Mouse (Mus musculus) gastrocnemius, postnatal 36 days (tissue): ENCODE results near the gene Haus4. TPM values are rescaled to one million over a fixed set of nuclear protein-coding genes. Genes with fewer than 3 reads are reported as not detected.

Source experiments
- DNase-seq, 2 experiments: peaks; one replicate each; pipeline ENCODE4 v3.0.0; 2022
- intact Hi-C: fragments of 180-260 bp; cut with DNase I; formaldehyde crosslinking; loops from one replicate; pipeline ENCODE4 v1.15.1; 2025
- total RNA-seq, 2 experiments: library from RNA; stranded (reverse); gene quantifications; 2 replicates each; pipeline ENCODE4 v1.2.3; 2021

Gene Haus4
- total RNA-seq, 2 experiments from 2014 or later = 3.1 to 3.8 TPM

DNA sequence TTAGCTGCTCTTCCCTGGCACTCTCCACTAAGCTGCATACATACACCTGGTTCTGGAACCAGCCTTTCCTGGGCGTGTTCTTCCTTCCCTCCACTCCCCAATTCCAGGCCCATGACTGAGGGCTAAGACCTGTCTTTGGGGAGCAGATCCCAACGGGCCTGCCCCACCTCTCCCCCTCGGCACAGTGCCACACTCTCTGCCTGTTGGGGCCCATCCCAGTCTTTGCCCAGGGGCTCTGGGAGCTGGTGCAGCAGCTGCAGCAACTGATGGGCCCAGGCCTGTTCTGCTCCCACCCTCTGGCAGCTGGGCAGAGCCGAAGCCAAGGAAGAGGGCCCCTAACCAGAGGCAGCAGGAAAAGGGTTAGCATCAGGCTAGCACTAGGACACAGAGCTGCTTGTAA is 19.8 kb upstream of the Haus4 start:
- no peak for DNase-seq
- intact Hi-C loops = no loop called here

DNA sequence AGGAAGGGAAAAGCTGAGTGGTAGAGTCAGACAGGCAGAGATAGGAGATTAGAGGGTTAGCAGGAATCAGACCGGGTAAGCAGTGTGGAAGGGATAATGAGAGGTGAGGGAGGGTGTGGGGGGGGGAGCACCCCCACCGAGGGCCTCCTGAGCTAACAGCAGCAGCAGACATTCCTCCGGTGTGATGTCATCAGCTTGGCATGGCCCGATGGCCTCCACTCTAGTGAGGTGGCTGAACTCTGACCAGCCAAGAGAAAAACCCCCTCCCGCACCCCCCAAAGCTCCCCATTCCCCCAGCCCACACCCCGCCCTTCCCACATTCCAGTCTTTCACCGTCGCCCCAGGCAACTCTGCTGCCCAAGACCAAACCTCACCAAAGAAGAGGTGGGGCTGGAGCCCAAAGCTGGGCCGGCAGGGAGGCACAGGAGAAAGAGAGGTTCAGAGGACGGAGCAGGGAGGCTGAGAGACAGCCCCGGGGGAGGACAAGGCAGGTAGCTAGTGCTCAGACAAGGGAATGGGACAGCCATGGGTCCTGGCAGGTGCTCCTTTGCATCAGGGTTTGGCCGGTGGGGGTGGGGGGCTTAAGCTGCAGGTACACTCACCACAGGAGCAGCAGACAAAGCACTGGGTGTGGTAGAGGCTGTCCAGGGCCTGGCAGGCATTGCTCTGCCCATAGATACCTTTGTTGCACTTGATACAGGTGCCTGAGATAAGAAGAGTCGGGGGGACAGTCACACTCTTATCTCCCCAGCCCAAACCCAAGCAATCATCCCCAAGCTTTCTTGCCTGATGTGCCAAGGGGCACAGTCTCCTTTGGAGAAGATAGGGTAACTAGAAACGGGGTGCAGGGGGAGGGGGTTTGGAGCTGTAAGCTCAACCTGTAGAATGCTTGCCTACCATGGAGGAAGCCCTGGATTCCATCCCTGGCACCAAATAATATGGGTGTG is 18.6 kb upstream of the Haus4 start:
- DNase-seq = no peak
- intact Hi-C loops = no loop called here

DNA sequence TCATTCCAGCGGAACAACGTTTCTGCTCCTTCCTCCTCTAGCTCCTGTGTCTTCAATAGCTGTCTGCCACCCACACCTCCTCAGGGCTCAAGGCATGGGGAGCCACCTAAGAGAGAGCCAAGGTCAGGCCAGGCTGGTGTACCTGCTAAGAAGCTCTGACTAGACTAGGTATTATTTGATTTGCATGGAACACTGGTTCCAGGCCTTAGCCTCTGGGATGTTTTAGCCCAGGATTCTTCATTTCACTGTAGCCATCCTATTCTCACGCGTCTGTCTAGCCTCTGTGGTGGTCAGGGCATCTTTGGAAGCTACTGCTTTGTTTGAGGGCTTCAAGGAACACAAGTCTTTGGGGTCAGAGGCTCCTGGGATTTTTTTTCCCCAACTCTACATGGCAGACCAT is 17.7 kb upstream of the Haus4 start:
- intact Hi-C loops = no loop called here
- no peak for DNase-seq

DNA sequence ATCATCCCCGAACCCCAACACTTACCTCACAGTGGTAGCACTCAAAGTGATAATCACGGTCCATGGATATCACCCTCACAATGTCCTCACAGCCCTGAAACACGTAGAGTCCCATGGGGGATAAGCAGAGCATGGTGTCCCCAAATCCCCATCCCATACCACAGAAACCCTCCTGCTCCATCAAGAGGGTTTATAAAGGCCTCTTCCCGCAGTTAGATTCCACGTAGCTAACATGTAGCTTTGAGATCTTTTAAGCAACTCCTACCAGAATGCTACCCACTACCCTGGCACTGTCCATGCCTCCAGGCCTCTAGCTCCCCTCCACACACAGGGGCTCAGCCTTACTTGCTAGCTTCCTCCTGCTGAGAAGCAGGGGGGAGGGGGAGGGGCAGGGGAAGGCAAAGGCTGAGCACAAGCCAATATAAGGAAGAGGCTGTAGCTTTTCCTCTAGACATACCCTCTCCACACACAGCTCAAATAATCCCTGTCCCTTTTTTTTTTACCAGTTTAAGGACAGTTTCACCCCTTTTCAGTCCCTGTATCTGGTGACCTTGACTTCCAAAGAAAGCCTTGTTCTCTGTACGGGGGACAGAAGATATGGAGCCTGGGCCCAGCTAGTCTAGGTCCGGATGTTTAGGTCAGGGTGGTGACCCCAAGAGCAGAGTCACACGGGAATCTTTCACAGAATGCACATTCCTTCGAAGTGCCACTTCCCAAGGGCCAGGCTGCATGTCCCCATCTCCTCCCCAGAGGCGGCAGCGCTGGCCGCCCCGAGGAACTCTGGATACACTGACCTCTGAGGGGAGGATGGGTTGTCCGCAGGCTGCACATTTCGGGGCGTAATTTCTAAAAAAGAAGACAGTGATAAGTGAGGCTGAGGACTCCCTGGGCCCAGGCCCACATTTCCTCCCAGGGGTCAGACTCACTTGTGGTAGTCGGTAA is 15.3 kb upstream of the Haus4 start:
- intact Hi-C loops = loop anchor here (1.0 kb wide), 1 partner anchor 72 kb away; the partner anchor contains the start of gene Cdh24
- DNase-seq = no peak

DNA sequence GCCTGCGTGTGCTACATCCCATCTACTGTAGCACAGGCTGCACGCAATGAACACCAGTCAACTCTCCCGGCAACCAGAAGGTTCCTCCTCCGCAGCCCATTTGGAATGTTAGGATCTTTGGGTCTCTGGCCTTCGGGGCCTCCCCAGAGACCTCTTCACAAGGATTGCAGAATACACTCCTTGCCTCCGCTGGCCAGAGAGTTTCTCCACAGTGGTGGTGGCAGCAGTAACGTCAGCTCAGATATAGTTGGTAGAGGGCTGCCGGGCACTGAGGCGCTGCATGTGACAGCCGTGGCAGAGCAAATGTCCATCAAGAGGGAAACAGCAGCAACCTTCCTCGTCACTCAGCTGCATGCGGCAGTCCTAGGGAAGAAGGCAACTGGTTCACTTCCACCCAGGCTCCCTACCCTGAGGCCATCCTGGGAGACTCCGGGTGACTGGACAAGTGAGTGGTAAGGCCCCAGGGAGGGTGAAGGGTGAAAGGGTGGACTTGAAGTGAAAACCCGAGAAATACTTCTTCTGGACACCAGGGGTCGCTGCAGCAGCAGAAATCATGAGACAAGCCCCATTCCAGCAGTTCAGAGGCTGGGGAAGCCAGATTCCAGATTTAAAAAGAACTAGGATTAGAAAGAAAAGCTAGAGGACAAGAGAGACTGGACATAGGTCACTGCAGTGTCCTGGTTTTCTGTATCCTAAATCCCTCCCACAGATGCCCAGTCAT is 14.4 kb upstream of the Haus4 start:
- intact Hi-C loops = loop anchor here (1.0 kb wide), 1 partner anchor 72 kb away; the partner anchor contains the start of gene Cdh24
- peak; percentile 44 to 60 for DNase-seq

DNA sequence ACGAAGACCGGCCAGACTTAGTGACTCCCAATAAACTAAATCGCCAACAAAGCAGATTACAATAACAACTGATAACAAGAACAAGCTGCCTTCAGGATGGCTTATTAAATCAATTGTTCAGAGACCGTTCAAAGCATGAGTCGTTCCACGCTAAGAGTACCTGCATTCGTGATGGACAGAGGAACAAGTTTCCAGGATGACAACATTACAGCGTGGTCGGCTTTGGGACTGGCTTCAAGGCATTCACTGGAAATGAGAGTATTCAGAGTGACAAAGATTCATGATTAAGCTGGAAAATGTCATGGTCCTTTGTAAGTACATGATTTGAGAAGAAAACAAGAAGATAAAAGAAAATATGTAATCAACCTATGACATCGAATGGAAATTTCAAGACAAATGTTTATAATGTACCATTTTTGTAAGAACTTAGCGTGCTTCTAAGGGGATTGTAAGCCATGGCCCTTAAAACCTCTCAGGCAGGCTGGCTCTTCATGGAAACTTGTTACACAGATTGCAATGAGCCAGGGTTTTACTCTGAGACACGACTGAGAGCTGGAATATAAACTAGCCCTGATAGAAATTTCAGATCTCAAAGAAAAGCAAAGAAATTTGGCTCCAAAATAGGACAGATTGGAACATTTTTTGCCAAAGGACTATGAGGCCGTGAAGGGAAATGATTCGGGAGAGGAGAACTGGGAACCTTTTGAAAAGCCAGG is 6.3 kb upstream of the Haus4 start:
- intact Hi-C loops = no loop called here
- no peak for DNase-seq

DNA sequence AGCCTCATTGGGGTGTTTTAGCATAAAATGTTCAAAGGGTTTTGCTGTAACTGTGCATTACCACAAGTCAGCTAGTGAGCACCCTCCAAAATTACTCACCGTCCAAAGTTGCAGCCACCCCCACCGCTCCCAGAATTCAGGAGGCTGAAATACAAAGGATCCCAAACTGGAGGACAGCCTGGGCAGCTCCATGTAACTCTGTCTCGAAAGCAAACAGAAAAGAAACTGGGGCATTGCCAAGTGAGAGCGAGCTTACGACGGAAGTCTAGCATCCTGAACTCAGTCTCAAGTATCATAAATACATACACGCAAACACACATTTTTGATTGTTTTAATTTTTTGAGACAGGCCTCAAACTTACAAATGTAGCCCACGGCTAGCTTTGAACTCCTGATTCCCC is 2.9 kb upstream of the Haus4 start:
- DNase-seq = no peak
- intact Hi-C loops = no loop called here

DNA sequence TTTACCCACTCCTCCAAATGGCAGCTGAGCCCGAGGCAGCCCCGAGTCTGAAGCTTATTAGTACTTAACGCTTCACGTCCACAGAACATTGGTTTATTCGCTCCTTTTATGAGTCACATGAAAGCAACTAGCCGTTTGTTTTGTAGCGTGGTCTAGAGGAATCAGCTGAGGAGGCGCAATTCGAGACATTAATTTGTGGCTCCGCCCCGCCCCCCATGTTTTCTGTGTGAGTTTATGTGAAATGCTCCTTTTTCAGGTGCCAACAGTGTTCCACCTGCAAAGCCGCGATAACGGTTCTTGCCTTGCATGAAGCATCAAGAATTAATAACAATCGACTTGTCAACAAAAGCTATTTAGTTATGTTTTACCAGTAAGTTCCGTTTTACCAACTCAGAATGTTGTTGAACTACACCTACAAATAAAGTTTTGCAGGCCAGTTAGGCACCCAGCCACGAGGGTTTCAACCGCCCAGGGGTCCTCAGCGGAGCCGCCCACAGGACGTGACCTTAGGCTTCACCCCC is 902 bp downstream of the Haus4 start:
- no peak for DNase-seq
- intact Hi-C loops = no loop called here

DNA sequence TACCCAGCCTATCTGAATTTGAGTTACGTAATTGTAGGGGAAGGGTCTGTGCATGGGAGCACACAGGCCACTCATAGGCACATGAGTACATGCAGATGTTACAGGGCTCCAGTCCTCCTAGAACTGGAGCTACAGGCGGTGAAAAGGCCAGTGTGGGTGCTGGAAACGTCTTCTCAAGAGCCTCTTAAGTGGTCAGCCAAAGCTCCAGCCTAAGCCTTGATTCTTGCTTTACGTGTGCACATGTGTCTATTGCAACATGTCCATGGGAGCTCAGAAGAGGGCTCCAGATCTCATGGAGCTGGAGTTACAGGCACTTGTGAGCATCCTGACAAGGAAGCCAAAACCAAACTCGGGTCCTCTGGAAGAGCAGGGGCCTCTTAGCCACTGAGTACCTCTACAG is 9.7 kb downstream of the Haus4 start:
- no peak for DNase-seq
- intact Hi-C loops = no loop called here

DNA sequence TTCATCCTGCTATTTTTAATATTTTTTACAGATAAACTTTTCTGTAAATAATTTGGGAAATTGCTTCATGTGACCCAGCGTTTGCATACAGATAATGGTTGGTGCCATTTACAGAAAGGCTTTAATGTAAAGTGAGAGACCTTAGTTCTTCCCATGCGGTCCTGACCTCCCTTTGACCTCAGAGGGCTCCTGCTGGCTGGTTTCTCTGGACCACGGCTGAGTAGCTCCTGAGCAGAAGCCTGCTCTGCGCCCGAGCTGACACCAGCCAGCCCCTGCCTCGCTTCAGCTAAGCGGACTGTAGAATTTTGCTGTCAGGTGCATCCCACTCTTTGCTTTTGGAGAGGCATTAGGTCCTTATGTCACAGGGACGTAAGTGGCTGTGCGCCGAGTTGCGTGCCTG is 13.6 kb downstream of the Haus4 start:
- intact Hi-C loops = no loop called here
- DNase-seq = no peak

DNA sequence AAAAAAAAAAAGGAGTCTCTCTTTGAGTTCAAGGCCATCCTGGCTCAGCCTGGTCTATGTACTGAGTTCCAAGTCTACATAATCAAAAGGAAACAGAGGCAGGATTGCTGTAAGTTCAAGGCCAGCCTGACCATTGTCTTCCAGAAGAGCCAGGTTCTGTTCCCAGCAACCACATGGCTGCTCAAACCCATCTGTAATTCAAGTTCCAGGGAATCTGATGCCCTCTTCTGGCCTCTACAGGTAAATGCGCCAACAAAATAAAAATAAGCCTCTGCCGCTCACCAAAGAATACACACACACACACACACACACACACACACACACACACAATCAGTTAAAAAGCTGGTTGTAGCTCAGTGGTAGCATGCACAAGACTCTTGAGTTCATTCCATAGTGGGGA is 15.8 kb downstream of the Haus4 start:
- intact Hi-C loops = no loop called here
- DNase-seq = no peak

DNA sequence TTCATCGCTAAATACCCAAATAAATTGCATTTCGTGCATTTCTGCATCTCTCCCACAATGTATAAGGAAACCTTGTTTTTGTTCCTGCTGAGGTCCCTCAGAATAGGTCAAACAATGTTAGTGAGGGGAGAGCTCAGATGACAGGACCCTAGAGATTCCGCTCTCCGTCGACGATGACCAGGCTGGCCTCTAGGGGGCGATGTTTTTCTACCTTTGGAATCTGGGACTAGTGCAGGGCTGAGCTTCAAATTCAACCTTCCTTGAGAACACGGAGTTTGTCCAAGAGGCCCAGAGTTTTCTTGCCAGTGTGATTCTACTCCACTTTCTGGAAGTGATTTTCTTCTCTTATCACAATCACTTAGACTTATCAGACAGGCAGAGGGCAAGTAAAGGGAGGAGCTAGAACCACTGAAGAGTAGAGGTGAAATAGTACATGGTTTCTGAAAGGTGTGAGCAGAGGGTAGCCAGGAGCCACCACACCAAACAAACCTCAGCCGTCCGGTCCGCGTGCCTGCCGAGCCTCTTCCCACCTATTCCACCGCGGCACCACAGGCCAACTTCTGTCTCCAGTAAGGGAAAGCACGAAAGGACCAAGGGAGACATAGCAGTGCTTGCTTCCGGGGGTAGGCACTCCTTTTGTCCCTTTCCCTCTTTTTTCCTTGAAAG is 25.8 kb downstream of the Haus4 start:
- intact Hi-C loops = no loop called here
- peak; percentile 73 to 79 for DNase-seq

DNA sequence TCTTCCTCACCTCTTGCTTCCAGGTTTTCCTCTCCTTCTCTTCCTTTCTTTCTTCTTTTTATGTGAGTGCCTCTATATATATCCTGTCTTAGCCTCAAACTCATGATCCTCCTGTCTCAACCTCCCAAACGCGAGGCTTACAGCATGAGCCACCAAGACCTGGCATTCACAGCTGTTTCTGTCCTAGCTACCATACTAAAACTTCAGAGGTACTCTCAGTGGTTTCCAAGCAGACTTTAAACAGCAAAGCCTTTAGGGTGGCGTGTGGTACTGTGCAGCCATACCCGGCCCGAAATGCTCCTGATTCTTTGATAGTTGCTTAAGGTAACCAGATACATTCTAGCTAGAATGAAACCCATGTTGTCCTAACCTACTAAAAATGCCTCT is 26.4 kb downstream of the Haus4 start:
- no peak for DNase-seq
- intact Hi-C loops = no loop called here

DNA sequence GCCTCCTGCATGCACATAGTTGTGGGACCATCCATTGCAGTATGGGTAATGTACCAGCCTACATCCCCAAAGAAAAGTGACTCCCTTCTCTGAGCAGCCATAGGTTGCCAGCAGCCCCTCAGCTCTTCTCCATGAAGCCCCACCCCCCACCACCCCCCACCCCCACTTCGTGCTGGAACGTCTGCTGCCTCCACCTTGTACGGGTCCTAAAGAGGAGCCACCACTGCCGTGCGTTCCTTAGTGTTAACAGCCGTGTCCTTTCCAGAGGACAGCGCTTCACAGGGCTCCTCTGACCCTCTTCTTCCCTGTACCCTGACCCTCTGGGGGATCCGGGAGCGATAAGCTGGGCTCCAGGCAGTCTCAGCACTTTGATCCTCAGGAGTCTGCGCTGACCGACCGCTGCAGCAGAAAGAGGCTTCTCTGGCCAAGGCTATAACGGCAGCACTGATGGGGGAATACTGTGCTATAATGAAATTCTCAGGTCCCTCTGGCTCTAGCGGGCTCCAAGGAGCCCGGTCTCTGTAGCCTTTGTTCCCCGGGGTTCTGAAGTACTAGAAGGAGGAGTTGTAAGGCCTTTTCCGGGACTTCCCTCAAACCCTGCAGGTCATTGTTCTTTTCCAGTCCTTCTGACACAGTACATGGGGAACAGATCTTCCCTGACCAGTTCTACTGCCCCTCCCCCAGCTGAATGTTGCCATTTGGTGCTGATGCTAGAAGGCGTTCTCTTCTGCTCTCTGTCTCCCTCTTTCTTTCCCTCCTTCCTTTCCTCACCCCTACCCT is 27.0 kb downstream of the Haus4 start:
- intact Hi-C loops = no loop called here

DNA sequence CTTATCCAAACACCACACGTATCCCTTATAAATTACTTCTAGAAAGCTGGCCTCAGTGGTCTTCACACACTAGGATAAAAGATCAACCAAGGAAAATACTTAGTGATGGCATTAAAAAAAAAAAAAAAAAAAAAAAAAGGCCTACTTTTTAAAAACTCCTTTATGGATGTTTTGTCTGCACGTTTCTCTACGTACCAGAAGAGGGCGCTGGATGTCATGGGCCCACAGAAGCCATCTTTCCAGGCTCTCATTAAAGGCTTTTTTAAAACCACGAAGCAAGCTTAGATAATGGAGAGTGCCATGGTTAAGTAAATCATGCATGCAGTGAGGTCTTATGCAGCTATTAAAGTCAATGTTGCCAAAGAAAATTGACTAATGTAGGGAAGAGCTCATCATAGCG is 30.8 kb downstream of the Haus4 start:
- intact Hi-C loops = no loop called here
- DNase-seq = no peak

More for the DNA sequence above, 27.0 kb downstream of the Haus4 start:
- DNase-seq = no peak

DNA sequence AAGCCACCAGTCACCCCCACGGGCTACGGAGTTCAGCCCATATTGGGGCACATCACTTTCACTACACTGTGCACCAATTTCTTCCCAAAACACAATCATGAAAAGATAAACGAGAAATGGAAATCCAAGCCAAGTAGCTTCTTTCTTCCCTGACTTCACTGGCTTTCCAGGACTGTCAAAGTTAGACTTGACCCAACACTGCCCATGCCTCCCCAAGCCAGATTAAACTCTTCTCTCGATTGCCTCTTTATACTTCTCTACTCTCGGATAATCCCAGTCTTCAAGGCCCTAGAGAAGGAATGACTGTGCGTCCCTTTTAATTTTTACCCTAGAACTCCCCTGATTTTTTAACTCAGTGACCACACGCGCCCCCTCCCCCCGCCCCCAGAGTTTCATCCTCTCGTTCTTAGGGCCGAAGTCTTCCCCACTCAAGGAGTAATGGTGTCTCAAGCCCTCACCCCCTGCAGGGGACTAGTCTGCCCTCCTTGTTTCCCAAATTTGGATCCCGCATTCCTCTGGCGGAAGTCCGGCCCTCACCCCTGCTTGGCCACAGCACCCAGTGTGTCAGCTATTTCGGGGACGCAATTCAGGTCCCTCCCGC is 37.6 kb downstream of the Haus4 start:
- no peak for DNase-seq
- intact Hi-C loops = loop anchor here (10.0 kb wide), 1 partner anchor 578 kb away; the partner anchor contains the start of genes Thtpa and Zfhx2

DNA sequence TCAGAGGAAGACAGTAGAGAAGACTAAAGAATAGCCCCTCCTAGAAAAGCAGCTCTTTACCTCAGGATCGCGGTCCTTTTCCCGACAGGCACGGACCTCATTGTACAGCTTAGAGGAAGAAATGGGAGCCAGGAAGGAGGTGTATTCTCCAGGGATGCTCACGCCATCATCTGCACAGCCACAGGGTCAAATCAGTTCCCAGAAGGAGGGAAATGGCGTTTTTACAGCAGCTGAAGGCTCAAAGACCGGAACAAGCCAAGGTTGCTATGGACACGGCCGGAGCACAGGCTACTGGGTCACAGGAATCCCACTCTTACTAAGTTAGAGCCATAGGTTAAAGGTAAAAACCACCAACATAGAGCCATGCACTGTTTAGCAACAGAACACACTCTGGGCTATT is 44.6 kb downstream of the Haus4 start:
- intact Hi-C loops = loop anchor here (10.0 kb wide), 1 partner anchor 585 kb away; the partner anchor contains the start of genes Thtpa and Zfhx2
- DNase-seq = no peak

DNA sequence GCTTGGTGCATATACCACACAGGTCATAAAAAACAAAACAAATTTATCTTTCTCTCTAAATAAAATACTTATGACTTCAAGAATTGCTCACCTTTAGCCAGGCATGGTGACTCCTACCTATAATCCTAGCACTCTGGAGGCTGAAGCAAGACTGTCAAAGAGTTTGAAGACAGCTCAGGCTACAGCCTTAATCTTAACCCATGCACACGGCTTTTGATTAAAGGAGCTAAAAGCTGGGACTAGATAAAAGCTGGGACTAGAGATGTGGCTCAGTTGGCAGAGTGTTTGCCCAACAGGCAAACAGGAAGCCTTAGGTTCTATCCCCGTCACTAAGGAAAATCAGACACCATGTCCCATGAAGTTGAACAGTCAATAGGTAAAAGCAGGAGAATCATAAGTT is 51.3 kb downstream of the Haus4 start:
- intact Hi-C loops = no loop called here
- no peak for DNase-seq
